Mouse (Mus musculus): ENCODE results near the gene Olfr1444. TPM values are rescaled to one million over a fixed set of nuclear protein-coding genes. Genes with fewer than 3 reads are reported as not detected.

The Olfr1444 gene
- polyA plus RNA-seq, 1 experiment: not detected

GRCm38 (mm10) chr19:12893424-12893823, 36.3 kb downstream of the Olfr1444 start, which contains the start of gene Olfr1446:
TSS of gene Olfr1446 (minus strand) at chr19:12893524.
- H3K27me3 ChIP-seq (ENCODE audit: control insufficient read depth, insufficient read depth, insufficient read length): no peaks in the 10 kb centered on the region
- TF ChIP-seq CEBPB (IDR thresholded peaks at IDR 0.05; ENCODE audit: low read depth) (no peak), MYOG (IDR thresholded peaks at IDR 0.05; ENCODE audit: control insufficient read depth, extremely low read depth, insufficient read length) (no peak), CTCF (IDR thresholded peaks at IDR 0.05; ENCODE audit: control insufficient read depth, insufficient read depth, insufficient read length) (no peak), MYOD1 (IDR thresholded peaks at IDR 0.05; ENCODE audit: control insufficient read depth, insufficient read length, low read depth) (no peak), USF1 (IDR thresholded peaks at IDR 0.05; ENCODE audit: low read depth) (no peak), MAX (IDR thresholded peaks at IDR 0.05) (no peak), FOSL1 (IDR thresholded peaks at IDR 0.05; ENCODE audit: insufficient read depth, low read length, poor library complexity, severe bottlenecking) (no peak)

GRCm38 (mm10) chr19:12903643-12904042, 46.6 kb downstream of the Olfr1444 start, which contains the start of gene Olfr1447:
TSS of gene Olfr1447 (minus strand) at chr19:12903743.
- H3K79me3 ChIP-seq (ENCODE audit: low read depth): no peaks in the 10 kb centered on the region
- H3K36me3 ChIP-seq (ENCODE audit: control insufficient read depth, insufficient read depth): no peaks in the 10 kb centered on the region
- no peak within 1 kb of the TSS for H3K4me3 ChIP-seq (ENCODE audit: insufficient read depth, poor library complexity, severe bottlenecking)
- TF ChIP-seq MYOG (IDR thresholded peaks at IDR 0.05; ENCODE audit: control insufficient read depth, extremely low read depth, insufficient read length) (no peak), FOSL1 (IDR thresholded peaks at IDR 0.05; ENCODE audit: insufficient read depth, low read length, poor library complexity, severe bottlenecking) (no peak), MAX (IDR thresholded peaks at IDR 0.05) (no peak), CTCF (IDR thresholded peaks at IDR 0.05; ENCODE audit: control insufficient read depth, insufficient read depth, insufficient read length) (no peak), USF1 (IDR thresholded peaks at IDR 0.05; ENCODE audit: low read depth) (no peak), CEBPB (IDR thresholded peaks at IDR 0.05; ENCODE audit: low read depth) (no peak), MYOD1 (IDR thresholded peaks at IDR 0.05; ENCODE audit: control insufficient read depth, insufficient read length, low read depth) (no peak)
- H3ac ChIP-seq (ENCODE audit: control insufficient read depth, insufficient read length, low read depth): no peak within 1 kb of the TSS
- H3K79me2 ChIP-seq (ENCODE audit: control insufficient read depth, insufficient read depth): no peaks in the 10 kb centered on the region
- H3K27me3 ChIP-seq (ENCODE audit: control insufficient read depth, insufficient read depth, insufficient read length): no peaks in the 10 kb centered on the region

More at GRCm38 (mm10) chr19:12893424-12893823, 36.3 kb downstream of the Olfr1444 start, which contains the start of gene Olfr1446:
- no peaks in the 10 kb centered on the region for H3K79me2 ChIP-seq (ENCODE audit: control insufficient read depth, insufficient read depth)
- H3K79me3 ChIP-seq (ENCODE audit: low read depth): no peaks in the 10 kb centered on the region
- no peak within 1 kb of the TSS for H3K4me3 ChIP-seq (ENCODE audit: insufficient read depth, poor library complexity, severe bottlenecking)
- no peak within 1 kb of the TSS for H3ac ChIP-seq (ENCODE audit: control insufficient read depth, insufficient read length, low read depth)
- no peaks in the 10 kb centered on the region for H3K36me3 ChIP-seq (ENCODE audit: control insufficient read depth, insufficient read depth)

Other genes starting within 250 kb of the Olfr1444 start
- gene Glyat, start 224.0 kb upstream of the Olfr1444 start, polyA plus RNA-seq (2012; fragmentation: generic; extraction: Trizol): 0.08 TPM
- gene Olfr1442, start 186.8 kb upstream of the Olfr1444 start, polyA plus RNA-seq (2012; fragmentation: generic; extraction: Trizol): not detected
- gene Olfr1443, start 179.2 kb upstream of the Olfr1444 start, polyA plus RNA-seq (2012; fragmentation: generic; extraction: Trizol): not detected
- not detected for gene Keg1, start 161.5 kb upstream of the Olfr1444 start, polyA plus RNA-seq (2012; fragmentation: generic; extraction: Trizol)
- gene Cntf, start 91.7 kb upstream of the Olfr1444 start, polyA plus RNA-seq (2012; fragmentation: generic; extraction: Trizol): 1.4 TPM
- gene Zfp91, start 61.2 kb upstream of the Olfr1444 start, polyA plus RNA-seq (2012; fragmentation: generic; extraction: Trizol): 25.0 TPM
- gene Lpxn, start 61.1 kb upstream of the Olfr1444 start, polyA plus RNA-seq (2012; fragmentation: generic; extraction: Trizol): 0.11 TPM
- gene Gm5244, start 10.6 kb upstream of the Olfr1444 start, polyA plus RNA-seq (2012; fragmentation: generic; extraction: Trizol): not detected
- not detected for gene Olfr1445, start 26.6 kb downstream of the Olfr1444 start, polyA plus RNA-seq (2012; fragmentation: generic; extraction: Trizol)
- not detected for gene Olfr1446, start 36.2 kb downstream of the Olfr1444 start, polyA plus RNA-seq (2012; fragmentation: generic; extraction: Trizol)
- gene Olfr1447, start 46.5 kb downstream of the Olfr1444 start, polyA plus RNA-seq (2012; fragmentation: generic; extraction: Trizol): not detected
- gene Olfr1448, start 67.1 kb downstream of the Olfr1444 start, polyA plus RNA-seq (2012; fragmentation: generic; extraction: Trizol): not detected
- gene Olfr1449, start 73.6 kb downstream of the Olfr1444 start, polyA plus RNA-seq (2012; fragmentation: generic; extraction: Trizol): not detected
- gene Olfr1450, start 93.0 kb downstream of the Olfr1444 start, polyA plus RNA-seq (2012; fragmentation: generic; extraction: Trizol): not detected
- gene Olfr1451, start 137.7 kb downstream of the Olfr1444 start, polyA plus RNA-seq (2012; fragmentation: generic; extraction: Trizol): not detected
- not detected for gene Olfr1453, start 171.0 kb downstream of the Olfr1444 start, polyA plus RNA-seq (2012; fragmentation: generic; extraction: Trizol)
- gene Olfr1454, start 203.3 kb downstream of the Olfr1444 start, polyA plus RNA-seq (2012; fragmentation: generic; extraction: Trizol): not detected
- not detected for gene Olfr1457, start 240.6 kb downstream of the Olfr1444 start, polyA plus RNA-seq (2012; fragmentation: generic; extraction: Trizol)
- not detected for gene Olfr1458, start 249.5 kb downstream of the Olfr1444 start, polyA plus RNA-seq (2012; fragmentation: generic; extraction: Trizol)